Comparison of ENCODE assay signal across 22 mouse cellular contexts in the genomic region with DNA sequence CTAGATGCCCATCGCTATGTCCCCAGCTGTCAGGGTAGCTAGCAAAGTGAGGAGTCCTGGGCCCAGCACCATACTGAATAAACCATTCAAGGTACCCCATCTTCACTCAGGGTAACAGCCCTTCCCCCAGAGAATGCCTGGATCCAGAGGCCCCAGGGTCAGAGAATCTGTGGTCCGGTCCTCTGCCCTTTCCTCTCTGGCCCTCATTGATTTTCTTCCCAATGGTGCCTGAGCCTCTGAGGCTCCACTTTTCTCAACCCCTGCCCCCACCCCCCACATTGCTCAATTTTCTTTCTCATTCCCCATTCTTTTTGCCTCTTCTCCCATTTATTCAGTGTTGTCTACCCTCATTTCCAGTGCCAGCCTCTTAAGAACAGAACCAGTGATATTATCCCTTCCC.
DNase-seq lines count a peak whose midpoint lies in the region; ATAC-seq and TF ChIP-seq lines count a peak whose summit lies in the region.
"Had no signal": no experiment of that assay in that cellular context is flagged by ENCODE, and none has a peak within 500 bp of the region (broad histone marks: within the 10 kb centered on the region; RNA-seq: fewer than 3 reads in every experiment).

No protein-coding gene starts in this region.

- peak overlapping the region; percentile 52; the same call in 1 of the 2 replicates for H3K27ac ChIP-seq in limb, embryonic 13.5 days
- H3K27ac ChIP-seq in limb, embryonic 10.5 days, result no peak overlapping the region
- peak overlapping the region; percentile 71; the same call in 1 of the 2 replicates for H3K27ac ChIP-seq in embryonic facial prominence, embryonic 15.5 days (replicated peaks)
- no peak overlapping the region for H3K27ac ChIP-seq in liver, adult 2 months (replicated peaks; ENCODE audit: insufficient read depth, low read depth, low read length)
- no peak overlapping the region for H3K27ac ChIP-seq in liver, postnatal 0 days (ENCODE audit: low read depth)
- H3K27ac ChIP-seq: heart, adult 2 months; hindbrain, embryonic 13.5 days; intestine, embryonic 15.5 days had no signal

- TF ChIP-seq CTCF in liver, adult 2 months (IDR thresholded peaks at IDR 0.05; ENCODE audit: low read depth, low read length), result no peak
- TF ChIP-seq CTCF in liver, postnatal 0 days (IDR thresholded peaks at IDR 0.05; ENCODE audit: low read depth), result no peak

- WGBS in limb, embryonic 13.5 days, result 95% methylated on average over 2 of the region's 2 CpGs
- 98% methylated on average over 2 of the region's 2 CpGs for WGBS in limb, embryonic 10.5 days
- 98% methylated on average over 2 of the region's 2 CpGs for WGBS in embryonic facial prominence, embryonic 15.5 days
- WGBS in liver, adult 2 months, result 61% methylated on average over 2 of the region's 2 CpGs
- 65% methylated on average over 2 of the region's 2 CpGs for WGBS in liver, postnatal 0 days (ENCODE audit: insufficient replicate concordance)

- H3K36me3 ChIP-seq in limb, embryonic 13.5 days, result no peaks in the 10 kb centered on the region
- H3K36me3 ChIP-seq in limb, embryonic 10.5 days, result no peaks in the 10 kb centered on the region
- no peaks in the 10 kb centered on the region for H3K36me3 ChIP-seq in embryonic facial prominence, embryonic 15.5 days
- H3K36me3 ChIP-seq in liver, adult 2 months (ENCODE audit: control insufficient read depth, insufficient read depth, low read length), result no peaks in the 10 kb centered on the region
- no peaks in the 10 kb centered on the region for H3K36me3 ChIP-seq in liver, postnatal 0 days (replicated peaks; ENCODE audit: insufficient read depth, low read length)
- H3K36me3 ChIP-seq: hindbrain, embryonic 10.5 days; hindbrain, embryonic 13.5 days; intestine, embryonic 15.5 days had no signal

- H3K4me3 ChIP-seq in limb, embryonic 13.5 days, result no peak overlapping the region
- no peak overlapping the region for H3K4me3 ChIP-seq in limb, embryonic 10.5 days
- no peak overlapping the region for H3K4me3 ChIP-seq in embryonic facial prominence, embryonic 15.5 days (replicated peaks)
- H3K4me3 ChIP-seq in liver, adult 2 months (ENCODE audit: insufficient read depth, low read depth, low read length), result no peak overlapping the region
- H3K4me3 ChIP-seq in liver, postnatal 0 days (ENCODE audit: low read depth, low read length), result no peak overlapping the region
- H3K4me3 ChIP-seq: heart, adult 2 months; hindbrain, embryonic 10.5 days; hindbrain, embryonic 13.5 days; intestine, embryonic 15.5 days had no signal

- H3K79me2 ChIP-seq in liver, adult 2 months (ENCODE audit: control insufficient read depth, insufficient read depth, low read length), result no peaks in the 10 kb centered on the region

- no peaks in the 10 kb centered on the region for H3K27me3 ChIP-seq in limb, embryonic 13.5 days
- no peaks in the 10 kb centered on the region for H3K27me3 ChIP-seq in limb, embryonic 10.5 days (ENCODE audit: low read depth, poor library complexity, severe bottlenecking)
- no peaks in the 10 kb centered on the region for H3K27me3 ChIP-seq in embryonic facial prominence, embryonic 15.5 days
- H3K27me3 ChIP-seq in liver, adult 2 months (ENCODE audit: control insufficient read depth, insufficient read depth, low read length), result no peaks in the 10 kb centered on the region
- no peaks in the 10 kb centered on the region for H3K27me3 ChIP-seq in liver, postnatal 0 days (ENCODE audit: insufficient read depth, low read length)
- H3K27me3 ChIP-seq: hindbrain, embryonic 13.5 days; intestine, embryonic 15.5 days had no signal

- no peak for TF ChIP-seq EP300 in liver, postnatal 0 days (IDR thresholded peaks at IDR 0.05; ENCODE audit: low read depth)

- no peak for DNase-seq in limb, embryonic 10.5 days (ENCODE audit: low spot score)
- peak; percentile 56 for DNase-seq in liver, adult 2 months (ENCODE audit: extremely low read depth, low read depth, low spot score)
- DNase-seq in liver, postnatal 0 days, result peak; percentile 38
- no peak for DNase-seq in layer of hippocampus, adult 9-11 months
- no peak for DNase-seq in frontal cortex, postnatal 14 days (ENCODE audit: low spot score in 2 of 2)
- DNase-seq: adrenal gland, adult 8-10 months; adrenal gland, postnatal 25 days; cerebellum, adult 18-20 months; cerebellum, adult 9-10 months; cerebellum, postnatal 14 days; gastrocnemius, postnatal 10 days; gastrocnemius, postnatal 36 days; heart, adult 2 months had no signal

- no peak overlapping the region for H3K9ac ChIP-seq in limb, embryonic 13.5 days
- H3K9ac ChIP-seq in embryonic facial prominence, embryonic 15.5 days, result no peak overlapping the region
- no peak overlapping the region for H3K9ac ChIP-seq in liver, adult 2 months (ENCODE audit: low read depth, low read length)
- H3K9ac ChIP-seq in liver, postnatal 0 days (replicated peaks), result no peak overlapping the region
- H3K9ac ChIP-seq: hindbrain, embryonic 13.5 days; intestine, embryonic 15.5 days had no signal

- H3K9me3 ChIP-seq in limb, embryonic 13.5 days, result 0 out of 2 replicates have a peak, but pooled peaks cover 3% of the 10 kb centered on the region
- no peaks in the 10 kb centered on the region for H3K9me3 ChIP-seq in limb, embryonic 10.5 days (replicated peaks)
- H3K9me3 ChIP-seq in embryonic facial prominence, embryonic 15.5 days (replicated peaks), result no peaks in the 10 kb centered on the region
- no peaks in the 10 kb centered on the region for H3K9me3 ChIP-seq in liver, postnatal 0 days (ENCODE audit: low read length)
- H3K9me3 ChIP-seq: hindbrain, embryonic 13.5 days; intestine, embryonic 15.5 days had no signal

- no peak overlapping the region for H3K4me2 ChIP-seq in limb, embryonic 13.5 days (replicated peaks)
- H3K4me2 ChIP-seq in embryonic facial prominence, embryonic 15.5 days (replicated peaks), result no peak overlapping the region
- H3K4me2 ChIP-seq in liver, postnatal 0 days (ENCODE audit: low read depth, low read length), result no peak overlapping the region
- H3K4me2 ChIP-seq: heart, embryonic 11.5 days; hindbrain, embryonic 13.5 days; intestine, embryonic 15.5 days had no signal

- peaks cover 16% of the 10 kb centered on the region for H3K4me1 ChIP-seq in limb, embryonic 13.5 days
- peaks cover 32% of the 10 kb centered on the region for H3K4me1 ChIP-seq in limb, embryonic 10.5 days
- H3K4me1 ChIP-seq in embryonic facial prominence, embryonic 15.5 days, result peaks cover 18% of the 10 kb centered on the region
- peaks cover 6% of the 10 kb centered on the region for H3K4me1 ChIP-seq in liver, adult 2 months (ENCODE audit: control insufficient read depth, insufficient read depth, low read length)
- peaks cover 7% of the 10 kb centered on the region for H3K4me1 ChIP-seq in liver, postnatal 0 days (ENCODE audit: insufficient read depth)
- H3K4me1 ChIP-seq: hindbrain, embryonic 13.5 days had no signal

- TF ChIP-seq POLR2A in liver, adult 2 months (IDR thresholded peaks at IDR 0.05; ENCODE audit: extremely low read depth, insufficient read depth, low read length), result no peak

- ATAC-seq in limb, embryonic 13.5 days (ENCODE audit: low FRiP score, low read depth), result no peak
- no peak for ATAC-seq in embryonic facial prominence, embryonic 15.5 days (ENCODE audit: insufficient number of reproducible peaks, low FRiP score, low TSS enrichment, low read depth)
- peak; percentile 57; the same call in 1 of the 2 replicates for ATAC-seq in liver, postnatal 0 days
- ATAC-seq: CD4-positive, CD25-positive, alpha-beta regulatory T cell, adult 4 months; forebrain, embryonic 14.5 days; hindbrain, embryonic 16.5 days; intestine, embryonic 15.5 days had no signal

Comparison
In these comparisons a context has a peak if more than half of its experiments do, and no peak if none do; other contexts are left out.
1. H3K27ac ChIP-seq: peak in limb, embryonic 13.5 days (single experiment) and embryonic facial prominence, embryonic 15.5 days (single experiment); none in limb, embryonic 10.5 days (single experiment), liver, adult 2 months (single experiment) and liver, postnatal 0 days (single experiment).
2. DNase-seq: peak in liver, adult 2 months (single experiment) and liver, postnatal 0 days (single experiment); none in limb, embryonic 10.5 days (single experiment), layer of hippocampus, adult 9-11 months (single experiment) and frontal cortex, postnatal 14 days (0 of 2).